Mouse (Mus musculus) common myeloid progenitor, adult 5-6 weeks (primary cell): ENCODE measurements around the gene 4930522H14Rik. TPM values are rescaled to one million over a fixed set of nuclear protein-coding genes. Genes with fewer than 3 reads are reported as not detected.

Experiments
- ATAC-seq: replicated peaks from 2 replicates; pipeline ENCODE4 v1.8.0; 2016; ENCODE audit warnings: low read depth, mild to moderate bottlenecking, moderate TSS enrichment, inconsistent platforms; ENCODE audit not compliant: poor library complexity, severe bottlenecking
- total RNA-seq: library from RNA; stranded (forward); fragments of 200-1000, 187-1606 nt; gene quantifications from 2 replicates; pipeline ENCODE4 v1.2.3, GENCODE M21; 2017

Gene 4930522H14Rik
- total RNA-seq, 1 experiment from 2014 or later, result not detected

DNA sequence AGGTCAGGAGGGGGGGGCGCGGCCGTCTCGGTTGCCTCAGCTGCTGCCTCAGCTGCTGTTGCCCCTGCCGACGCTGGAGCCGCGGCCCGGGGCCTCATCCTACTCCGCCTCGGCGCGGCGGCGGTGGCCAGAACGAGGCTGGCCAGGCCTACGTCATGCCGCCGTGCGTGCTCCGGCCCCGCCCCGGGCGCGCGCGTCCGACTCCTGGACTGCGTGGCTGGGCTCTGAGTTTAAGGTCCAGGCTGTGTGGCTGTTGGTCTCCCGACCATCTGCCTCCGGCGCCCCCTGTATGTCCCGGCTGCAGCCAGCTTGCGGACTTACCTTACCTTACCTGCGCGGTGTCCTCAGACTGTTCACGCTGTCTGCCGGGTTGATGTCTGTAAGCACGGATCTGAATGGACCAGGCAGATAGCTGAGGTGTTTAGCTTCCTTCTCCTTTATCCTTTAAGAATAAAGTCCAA lies 54.5 kb downstream of the 4930522H14Rik start:
- peak; percentile 85 for ATAC-seq

DNA sequence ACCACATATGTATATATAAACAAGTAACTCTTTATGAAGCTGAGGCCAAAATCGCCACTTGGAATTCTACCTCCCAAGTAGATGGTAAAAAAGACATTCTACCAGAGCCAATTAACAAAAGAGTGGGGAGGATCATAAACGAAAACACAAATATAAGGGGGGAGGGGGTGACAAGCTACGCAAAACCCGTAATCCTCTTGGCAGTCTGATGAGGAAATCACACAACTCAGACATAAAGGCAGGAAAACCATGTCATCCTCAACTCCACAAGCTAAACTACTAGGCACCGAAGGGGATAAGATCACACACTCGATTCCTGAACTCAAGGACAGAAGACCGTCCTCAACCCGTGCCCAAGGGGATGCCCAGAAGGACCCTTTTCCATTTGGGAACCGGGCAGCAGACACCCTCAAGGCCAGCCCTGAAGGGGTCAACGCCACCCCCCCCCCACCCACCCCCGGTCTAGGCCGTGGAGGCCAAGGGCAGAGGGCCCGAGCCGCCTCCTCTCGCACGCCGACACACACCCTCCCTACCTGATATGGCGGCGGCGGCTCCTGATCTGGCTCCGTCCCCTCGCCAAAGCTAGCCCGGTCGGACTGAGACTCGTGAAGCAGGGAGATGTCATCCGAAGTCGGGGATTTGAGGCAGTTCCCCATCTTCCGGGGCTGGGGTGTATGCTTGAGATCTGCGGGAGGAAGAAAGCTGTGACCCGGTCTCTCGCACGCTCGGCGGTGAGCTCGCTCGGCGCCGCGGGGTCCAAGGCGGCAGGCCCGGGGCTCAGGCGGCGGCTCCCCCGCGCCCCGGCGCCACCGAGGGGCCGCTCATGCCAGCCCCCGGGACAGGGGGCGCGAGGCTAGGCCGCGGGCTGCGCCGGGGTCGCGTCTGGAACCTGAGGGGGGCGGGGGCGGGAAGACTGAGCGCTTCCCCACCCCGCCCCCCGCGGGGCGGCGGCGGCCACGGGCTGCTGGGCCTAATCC lies 55.2 kb downstream of the 4930522H14Rik start:
- ATAC-seq, result peak; percentile 26

DNA sequence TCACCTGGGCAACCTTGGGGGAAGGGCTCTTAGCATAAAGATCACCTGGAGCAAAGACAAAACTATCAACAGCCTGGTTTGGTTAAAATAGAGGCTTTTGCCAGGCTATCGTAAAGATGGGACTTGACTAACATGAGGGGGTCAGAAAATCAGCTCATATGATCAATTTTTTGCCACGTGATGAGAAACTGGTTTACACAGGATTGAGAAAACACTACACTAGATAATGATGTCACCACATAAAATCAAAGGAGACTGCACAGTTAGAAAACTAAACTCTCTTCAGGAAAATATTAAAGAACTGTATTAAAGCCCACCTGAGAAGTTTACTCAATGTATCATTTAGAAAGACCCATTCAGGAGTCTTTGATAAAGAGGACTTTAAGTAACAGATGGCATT lies 56.0 kb downstream of the 4930522H14Rik start:
- no peak for ATAC-seq

DNA sequence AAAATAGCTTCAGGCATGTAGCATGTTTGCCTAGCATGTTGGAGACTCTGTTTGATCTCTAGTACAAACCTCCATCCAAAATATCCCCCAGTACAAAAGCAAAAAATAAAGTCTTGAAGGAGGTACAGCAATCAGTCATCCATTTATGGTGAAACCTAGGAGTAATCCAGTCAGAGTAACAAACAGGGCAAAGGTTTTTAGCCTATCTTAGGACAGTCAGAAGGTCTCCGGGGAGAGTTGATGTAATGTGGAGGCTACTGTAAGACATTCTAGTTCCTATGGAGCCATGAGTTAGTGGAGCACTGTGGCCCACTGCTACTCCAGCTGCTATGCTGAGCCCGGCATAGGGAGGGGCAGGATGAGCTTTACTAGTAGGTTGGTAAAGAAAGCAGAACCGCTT lies 58.5 kb downstream of the 4930522H14Rik start:
- ATAC-seq, result no peak

DNA sequence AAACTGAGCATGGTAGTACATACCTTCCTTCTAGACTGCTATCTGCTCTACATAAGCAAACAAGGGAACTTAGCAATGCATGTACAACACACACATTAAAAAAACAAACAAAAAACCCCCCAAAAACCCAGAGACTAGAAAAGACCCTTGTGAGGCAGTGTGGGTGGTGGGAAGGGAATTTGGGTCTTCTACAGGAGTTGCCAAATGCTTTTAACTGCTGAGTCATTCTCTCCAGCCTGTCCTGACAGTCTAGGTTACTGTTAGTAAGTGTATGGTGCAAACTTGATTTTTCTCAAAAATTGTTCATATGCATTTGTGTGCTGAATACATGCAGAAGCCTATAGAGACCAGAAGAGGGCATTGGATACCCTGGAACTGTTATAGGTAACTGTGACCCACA lies 59.5 kb downstream of the 4930522H14Rik start:
- no peak for ATAC-seq

DNA sequence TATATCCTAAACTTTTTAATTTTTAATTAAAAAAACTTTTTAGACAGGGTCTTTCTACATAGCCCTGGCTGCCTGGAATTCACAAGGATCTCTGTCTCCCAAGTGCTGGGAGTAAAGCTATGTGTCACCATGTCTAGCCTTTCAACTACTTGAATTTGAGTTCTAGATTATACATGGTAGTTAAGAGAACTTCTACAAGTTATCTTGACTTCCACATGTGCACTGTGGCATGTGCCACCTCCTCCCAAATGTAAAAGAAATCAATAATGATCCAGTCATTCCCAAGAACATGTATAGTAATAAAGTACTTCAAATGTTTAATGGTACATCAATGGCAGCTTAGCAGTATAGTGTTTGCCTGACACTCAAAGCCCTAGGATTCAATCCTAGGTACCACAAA lies 63.4 kb downstream of the 4930522H14Rik start:
- no peak for ATAC-seq

DNA sequence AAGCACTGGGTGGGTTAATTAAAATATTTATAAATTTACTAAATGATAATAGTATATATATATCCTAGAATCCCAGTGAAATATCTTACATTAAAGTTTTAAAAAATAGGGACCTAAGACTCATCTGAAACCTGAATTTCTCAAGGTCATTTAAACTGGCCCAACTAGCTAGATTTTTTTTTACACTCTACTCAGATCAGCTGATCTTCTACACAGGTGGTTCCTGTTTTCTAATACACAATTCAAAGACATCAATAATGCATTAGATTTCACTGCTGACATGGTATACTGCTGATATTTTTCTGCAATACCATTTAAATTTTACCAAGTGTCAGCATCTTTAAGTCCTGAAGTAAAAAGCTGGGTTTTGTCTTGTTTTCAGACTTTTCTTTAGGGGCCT lies 67.2 kb downstream of the 4930522H14Rik start:
- ATAC-seq, result no peak

DNA sequence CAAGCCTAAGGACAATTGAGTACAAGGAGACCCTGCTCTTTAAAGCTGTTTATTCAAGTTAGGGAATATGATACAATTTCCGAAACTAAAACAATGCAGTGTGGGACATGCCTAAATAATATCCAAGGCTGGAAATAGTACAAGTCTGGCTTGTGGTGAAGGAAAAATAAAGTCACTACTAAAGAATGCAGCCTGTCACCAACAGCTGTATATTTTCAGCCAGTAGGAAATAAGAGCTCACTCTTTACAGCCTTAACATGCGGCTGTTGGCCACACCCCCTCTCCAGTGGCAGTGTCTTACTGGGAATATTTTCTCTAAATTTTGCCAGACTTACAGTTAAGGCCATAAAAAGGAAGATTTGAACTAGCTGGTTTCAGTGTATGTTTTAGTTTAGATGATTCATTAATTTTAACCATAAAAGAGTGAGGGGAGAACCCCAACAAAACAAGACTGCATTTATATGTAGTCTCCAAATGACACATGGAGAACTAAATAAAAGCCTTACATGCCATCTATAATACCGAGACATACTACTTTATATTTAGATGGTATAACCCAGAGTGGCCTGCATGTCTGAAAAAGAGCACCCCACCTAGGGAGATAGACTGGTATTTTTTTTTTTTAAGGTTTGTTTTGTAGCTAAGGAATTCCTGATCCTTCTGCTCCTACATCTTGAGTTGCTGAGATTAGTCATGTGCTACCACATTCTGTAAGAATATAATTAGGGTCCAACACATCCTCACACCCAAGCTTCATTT lies 70.5 kb downstream of the 4930522H14Rik start:
- ATAC-seq, result no peak

DNA sequence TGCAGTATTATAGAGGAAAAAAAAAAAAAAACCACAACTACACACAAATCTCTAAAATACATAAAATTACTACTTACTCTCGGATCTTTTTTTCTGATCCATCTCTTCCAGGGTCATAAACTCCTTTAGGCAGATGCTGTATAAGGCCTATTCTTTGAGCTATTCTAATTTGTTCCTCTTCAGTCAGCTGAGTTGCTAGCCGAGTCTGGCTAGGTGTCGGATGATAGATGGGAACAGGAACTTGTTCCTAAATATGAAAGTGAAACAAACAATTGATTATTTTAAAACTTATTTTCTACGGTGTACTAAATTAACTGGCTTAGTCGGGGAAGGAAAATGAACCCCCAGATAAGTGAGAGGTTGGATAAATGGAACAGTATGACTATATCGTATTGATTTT lies 74.3 kb downstream of the 4930522H14Rik start:
- peak; percentile 62 for ATAC-seq

Other genes with a start within 250 kb of the 4930522H14Rik start
- gene Ttc39a, start 124.7 kb downstream of the 4930522H14Rik start, total RNA-seq, result 0.46 and 2.8 TPM in 2 replicates
- 24.7 and 29.2 TPM in 2 replicates for gene Rnf11, start 46.6 kb downstream of the 4930522H14Rik start, total RNA-seq
- 33.9 and 36.8 TPM in 2 replicates for gene Cdkn2c, start 135.9 kb upstream of the 4930522H14Rik start, total RNA-seq
- 59.8 and 74.9 TPM in 2 replicates for gene Faf1, start 145.3 kb upstream of the 4930522H14Rik start, total RNA-seq